Mouse (Mus musculus) ES-E14 (cell line): ENCODE data around the gene Trappc6a. TPM values are rescaled to one million over a fixed set of nuclear protein-coding genes. Genes with fewer than 3 reads are reported as not detected.

Experiments
- DNase-seq: peaks from one replicate; pipeline ENCODE4 v3.0.0-alpha.2; 2013; ENCODE audit warnings: low read depth, low spot score
- H3K27ac ChIP-seq: 2 replicates; pipeline ENCODE4 v1.5.1; 2012; ENCODE audit warnings: low read depth, mild to moderate bottlenecking, low read length, moderate library complexity, mixed read lengths; ENCODE audit not compliant: poor library complexity, insufficient read depth, severe bottlenecking
- H3K36me3 ChIP-seq: 2 replicates; pipeline ENCODE4 v1.6.1; 2012; ENCODE audit warnings: mild to moderate bottlenecking, low read length, moderate library complexity, mixed read lengths; ENCODE audit not compliant: control insufficient read depth, poor library complexity, insufficient read depth, severe bottlenecking
- H3K4me1 ChIP-seq, 2 experiments: fragments of 150-350 bp in 1 of 2; sonication (generic) in 1 of 2; 2 replicates each; pipeline ENCODE4 v1.6.1; 2012; ENCODE audit warnings: low read length in 2 of 2, mild to moderate bottlenecking in 1 of 2, mixed read lengths in 1 of 2; ENCODE audit not compliant: control insufficient read depth in 2 of 2, insufficient read depth in 2 of 2, poor library complexity in 1 of 2
- H3K4me3 ChIP-seq, 2 experiments: fragments of 150-350 bp in 1 of 2; sonication (generic) in 1 of 2; 2 replicates each; pipeline ENCODE4 v1.5.1; 2012; ENCODE audit warnings: low read length in 2 of 2, low read depth in 1 of 2, mild to moderate bottlenecking in 1 of 2, mixed read lengths in 1 of 2; ENCODE audit not compliant: insufficient read depth in 1 of 2, poor library complexity in 1 of 2, severe bottlenecking in 1 of 2
- H3K9ac ChIP-seq: 2 replicates; pipeline ENCODE4 v1.6.1; 2012; ENCODE audit warnings: low read depth, mild to moderate bottlenecking, low read length, mixed read lengths; ENCODE audit not compliant: poor library complexity, insufficient read depth, severe bottlenecking
- H3K9me3 ChIP-seq: fragments of 150-350 bp; sonication (generic); 2 replicates; pipeline ENCODE4 v1.6.1; 2012; ENCODE audit warnings: low read depth, mild to moderate bottlenecking, low read length; ENCODE audit not compliant: control insufficient read depth, insufficient read depth
- CHD2 ChIP-seq: IDR thresholded peaks from 2 replicates; pipeline ENCODE4 v1.6.1; 2014; ENCODE audit warnings: mild to moderate bottlenecking, low read depth, low read length, inconsistent platforms
- HCFC1 ChIP-seq: IDR thresholded peaks from 2 replicates; pipeline ENCODE4 v1.6.1; 2012; ENCODE audit warnings: low read length, inconsistent platforms, borderline replicate concordance; ENCODE audit not compliant: insufficient read depth
- MAFK ChIP-seq: IDR thresholded peaks from 2 replicates; pipeline ENCODE4 v1.6.1; 2014; ENCODE audit warnings: mild to moderate bottlenecking, low read depth, low read length, inconsistent platforms; ENCODE audit not compliant: insufficient read depth
- ZC3H11A ChIP-seq: IDR thresholded peaks from 2 replicates; pipeline ENCODE4 v1.6.1; 2012; ENCODE audit warnings: low read depth, mild to moderate bottlenecking, inconsistent platforms, low read length, borderline replicate concordance
- ZNF384 ChIP-seq: IDR thresholded peaks from 2 replicates; pipeline ENCODE4 v1.6.1; 2012; ENCODE audit warnings: low read depth, low read length, inconsistent platforms
- in situ Hi-C, 2 experiments: fragments of 600-800 bp; cut with MboI; formaldehyde crosslinking; loops; one replicate each; pipeline ENCODE4 v1.15.1; 2025; ENCODE audit warnings: low sequenced_read_pairs in 2 of 2, inconsistent platforms in 1 of 2; ENCODE audit not compliant: unreplicated experiment in 2 of 2
- total RNA-seq: library from RNA; depleted of rRNA; stranded (reverse); fragments of 300-350 nt; gene quantifications from 2 replicates; pipeline ENCODE4 v1.2.3, GENCODE M21; 2012

The Trappc6a gene
- total RNA-seq, 1 experiment: 33.2 TPM

GRCm38 (mm10) chr7:19512353-19512752 is 4.2 kb downstream of the Trappc6a start:
- DNase-seq: no peak
- H3K9ac ChIP-seq: no peak overlapping the region
- no peaks in the 10 kb centered on the region for H3K36me3 ChIP-seq
- H3K4me3 ChIP-seq: no peak overlapping the region
- peaks cover 0 to 8% of the 10 kb centered on the region in 2 experiments; a peak in 2 of 4 replicates for H3K4me1 ChIP-seq
- in situ Hi-C loops: no loop called here
- H3K27ac ChIP-seq: no peak overlapping the region
- no peak for TF ChIP-seq HCFC1
- TF ChIP-seq ZNF384: no peak
- no peak for TF ChIP-seq ZC3H11A
- TF ChIP-seq MAFK: no peak
- TF ChIP-seq CHD2: no peak
- no peaks in the 10 kb centered on the region for H3K9me3 ChIP-seq

- no peak for DNase-seq
- H3K9me3 ChIP-seq: no peaks in the 10 kb centered on the region
- no peak for TF ChIP-seq HCFC1
- no peak for TF ChIP-seq CHD2
- TF ChIP-seq ZC3H11A: no peak
- no peak for TF ChIP-seq MAFK
- H3K4me3 ChIP-seq: peak within 1 kb of the TSS in 1 of 2 experiments; percentile 31; a peak in 2 of 4 replicates
- peaks cover 0 to 8% of the 10 kb centered on the region in 2 experiments; a peak in 2 of 4 replicates for H3K4me1 ChIP-seq
- no peaks in the 10 kb centered on the region for H3K36me3 ChIP-seq
- H3K27ac ChIP-seq: no peak within 1 kb of the TSS
- in situ Hi-C loops: no loop called here
- 0 out of 2 replicates have a peak within 1 kb of the TSS, but pooled peaks have one; percentile 6 for H3K9ac ChIP-seq
These were observed 9.6 kb downstream of the Trappc6a start, which contains the start of gene Nkpd1 for GRCm38 (mm10) chr7:19517652-19518365. Gene Nkpd1, plus strand, starts transcription at chr7:19517838.

GRCm38 (mm10) chr7:19520032-19520431 is 11.8 kb downstream of the Trappc6a start:
- peak overlapping the region; percentile 18; the same call in 1 of the 2 replicates for H3K9ac ChIP-seq
- H3K9me3 ChIP-seq: no peaks in the 10 kb centered on the region
- TF ChIP-seq CHD2: no peak
- no peak for TF ChIP-seq ZNF384
- TF ChIP-seq ZC3H11A: no peak
- TF ChIP-seq HCFC1: no peak
- no peak for TF ChIP-seq MAFK
- H3K4me1 ChIP-seq: peaks cover 0 to 10% of the 10 kb centered on the region in 2 experiments; a peak in 1 of 4 replicates
- peak overlapping the region; percentile 48 to 55; a peak in 3 of 4 replicates for H3K4me3 ChIP-seq
- in situ Hi-C loops: no loop called here
- H3K36me3 ChIP-seq: no peaks in the 10 kb centered on the region
- H3K27ac ChIP-seq: no peak overlapping the region
- no peak for DNase-seq

- Histone ChIP-seq H3K4me3 (peak overlapping the region in 1 of 2 experiments; percentile 53; a peak in 1 of 4 replicates), H3K9me3 (no peaks in the 10 kb centered on the region), H3K4me1 (peaks cover 0 to 12% of the 10 kb centered on the region in 2 experiments; a peak in 1 of 4 replicates), H3K27ac (no peak overlapping the region), H3K9ac (no peak overlapping the region), H3K36me3 (no peaks in the 10 kb centered on the region)
- no peak for TF ChIP-seq MAFK
- in situ Hi-C loops: no loop called here
- DNase-seq: no peak
These were observed 15.0 kb downstream of the Trappc6a start for GRCm38 (mm10) chr7:19523017-19523756.
